Mouse (Mus musculus): ENCODE data around the gene Nfkbil1.

Gene Nfkbil1

DNA sequence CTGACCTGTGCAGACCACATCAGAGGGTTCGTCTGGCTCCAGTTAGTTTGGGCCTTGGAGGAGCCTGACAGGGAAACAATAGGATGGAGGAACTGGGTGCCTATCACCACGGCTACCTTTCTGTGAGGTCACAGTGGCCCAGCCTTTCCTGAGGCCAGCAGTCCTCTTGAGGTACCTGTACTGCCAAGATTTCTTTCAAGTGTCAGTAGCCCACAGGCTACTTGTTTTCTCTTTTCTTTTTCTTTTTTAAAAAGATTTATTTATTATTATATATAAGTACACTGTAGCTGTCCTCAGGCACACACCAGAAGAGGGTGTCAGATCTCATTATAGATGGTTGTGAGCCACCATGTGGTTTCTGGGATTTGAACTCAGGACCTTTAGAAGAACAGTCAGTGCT is 59.6 kb downstream of the Nfkbil1 start, which contains the start of gene Aif1:
TSS of gene Aif1 (minus strand) at position 101 of the 400 bp plus-strand sequence.
- no peak for DNase-seq (ENCODE audit: low spot score)

DNA sequence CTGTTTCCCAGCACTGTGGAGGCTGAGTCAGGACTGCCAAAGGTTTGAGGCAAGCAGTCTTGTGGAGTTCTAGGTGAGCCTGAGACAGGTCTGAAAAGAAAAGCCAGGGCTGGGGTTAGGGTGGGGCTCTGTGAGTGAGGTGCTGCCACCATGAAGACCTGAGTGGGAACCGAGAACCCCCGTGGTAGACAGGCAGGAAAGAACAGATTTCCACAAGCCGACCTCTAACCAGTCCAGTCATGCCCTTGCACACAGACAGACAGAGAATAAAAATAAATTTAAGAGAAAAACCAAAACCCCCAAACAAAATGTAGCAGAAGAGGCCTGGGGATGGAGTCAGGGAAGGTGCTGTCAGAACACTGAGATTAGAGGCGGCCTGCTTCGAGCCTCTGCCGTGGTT is 60.2 kb downstream of the Nfkbil1 start:
- DNase-seq (ENCODE audit: low spot score), result no peak

DNA sequence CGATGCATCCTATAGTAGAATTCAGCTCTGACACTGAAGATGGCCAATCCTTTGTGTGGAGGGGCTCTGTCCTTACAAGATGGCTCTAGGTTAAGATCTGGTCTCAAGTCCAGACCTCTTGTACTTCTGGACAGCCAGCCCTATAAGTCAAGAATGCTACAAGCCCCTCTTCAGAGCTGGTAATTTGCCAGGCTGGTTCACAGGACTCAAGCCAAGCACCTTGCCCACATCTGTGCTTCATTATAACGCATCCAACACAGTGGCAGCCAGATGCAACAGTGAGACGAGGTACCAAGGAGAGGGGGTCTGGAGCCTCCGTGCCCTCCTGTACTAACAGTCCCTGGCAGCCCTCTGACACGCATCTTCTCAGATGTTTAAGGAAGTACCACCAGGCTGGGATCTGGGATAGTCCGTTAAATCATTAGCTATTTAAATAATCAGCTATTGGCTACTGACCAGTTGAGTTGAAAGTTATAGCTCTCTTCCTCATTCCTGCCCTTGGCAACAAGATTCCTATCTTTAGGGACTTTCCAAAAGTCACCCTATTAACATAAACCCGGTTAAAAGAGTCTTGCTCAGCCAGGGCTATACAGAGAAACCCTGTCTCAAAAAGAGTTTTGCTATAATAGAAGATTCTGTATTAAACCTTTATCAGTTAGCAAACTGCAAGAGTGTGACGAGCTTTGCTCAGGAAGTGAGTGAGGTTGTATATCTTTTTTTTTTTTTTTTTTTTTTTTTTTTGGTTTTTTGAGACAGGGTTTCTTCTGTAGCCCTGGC is 61.2 kb downstream of the Nfkbil1 start:
- no peak for DNase-seq (ENCODE audit: low spot score)

DNA sequence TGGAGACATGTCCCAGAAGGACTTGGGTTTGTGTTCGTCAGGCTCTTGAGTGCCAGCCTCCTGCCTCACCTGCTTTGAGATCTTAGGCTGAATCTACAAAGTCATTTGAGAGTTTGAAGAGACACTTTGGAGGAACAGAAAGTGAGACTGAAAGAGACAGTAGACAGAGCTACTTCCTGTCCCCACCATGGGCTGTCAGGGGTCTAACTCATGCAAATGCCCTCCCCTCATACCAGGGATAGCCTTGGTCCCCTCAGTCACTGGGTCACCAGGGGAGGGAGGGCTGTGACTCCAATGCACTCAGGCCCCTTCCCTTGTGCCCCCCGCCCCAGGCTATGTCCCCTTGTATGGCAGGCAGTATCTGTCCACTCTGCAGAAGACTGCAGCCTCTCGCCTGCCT is 62.3 kb downstream of the Nfkbil1 start:
- no peak for DNase-seq (ENCODE audit: low spot score)

- DNase-seq (ENCODE audit: low spot score), result no peak
Measured at GRCm38 (mm10) chr17:35172445-35173234, 63.0 kb downstream of the Nfkbil1 start.
